Mouse (Mus musculus) CH12.LX (cell line): ENCODE measurements around the gene Pla2g2e. TPM values are rescaled to one million over a fixed set of nuclear protein-coding genes. Genes with fewer than 3 reads are reported as not detected.

Experiments
- DNase-seq: peaks from one replicate; pipeline ENCODE4 v3.0.0-alpha.2; 2013; ENCODE audit errors: extremely low read depth
- H3K27ac ChIP-seq: 2 replicates; pipeline ENCODE4 v1.5.1; 2012; ENCODE audit warnings: low read depth, mild to moderate bottlenecking, control low read depth, moderate library complexity; ENCODE audit not compliant: insufficient read depth
- H3K27me3 ChIP-seq: replicated peaks from 2 replicates; pipeline ENCODE3; 2012; ENCODE audit warnings: inconsistent platforms
- H3K36me3 ChIP-seq, 2 experiments: replicated peaks in 1 of 2; 2 replicates each; pipeline versions ENCODE3 to v1.6.1; 2012; ENCODE audit warnings: inconsistent platforms in 1 of 2, low read length in 1 of 2, mild to moderate bottlenecking in 1 of 2, mixed read lengths in 1 of 2, moderate library complexity in 1 of 2; ENCODE audit not compliant: control insufficient read depth in 1 of 2, insufficient read depth in 1 of 2
- H3K4me1 ChIP-seq, 2 experiments: 2 replicates each; pipeline ENCODE4 v1.6.1; 2012; ENCODE audit warnings: inconsistent platforms in 1 of 2, moderate library complexity in 1 of 2; ENCODE audit not compliant: insufficient read depth in 2 of 2, control insufficient read depth in 1 of 2
- H3K4me2 ChIP-seq: 2 replicates; pipeline ENCODE4 v1.6.1; 2012; ENCODE audit warnings: low read depth, mild to moderate bottlenecking, control low read depth; ENCODE audit not compliant: poor library complexity, insufficient read depth, severe bottlenecking
- H3K4me3 ChIP-seq, 3 experiments: fragments of 150-350 bp in 1 of 3; sonication (generic) in 1 of 3; replicated peaks in 1 of 3; 2 replicates each; pipeline versions ENCODE3 to v1.5.1; 2011 to 2012; ENCODE audit warnings: low read depth in 2 of 3, low read length in 2 of 3, mild to moderate bottlenecking in 2 of 3, moderate library complexity in 2 of 3, control low read depth in 1 of 3, improper control_type of control experiment in 1 of 3, inconsistent platforms in 1 of 3, mixed read lengths in 1 of 3; ENCODE audit not compliant: poor library complexity in 1 of 3
- H3K79me2 ChIP-seq: replicated peaks from 2 replicates; pipeline ENCODE4 v1.6.1; 2012; ENCODE audit warnings: mild to moderate bottlenecking, moderate library complexity; ENCODE audit not compliant: control insufficient read depth, poor library complexity, insufficient read depth, severe bottlenecking; ENCODE audit errors: extremely low read depth
- H3K9ac ChIP-seq: 2 replicates; pipeline ENCODE4 v1.6.1; 2012; ENCODE audit warnings: low read depth, mild to moderate bottlenecking, control low read depth, moderate library complexity; ENCODE audit not compliant: insufficient read depth
- H3K9me3 ChIP-seq: replicated peaks from 2 replicates; pipeline ENCODE3; 2012; ENCODE audit warnings: low read length, inconsistent platforms, mixed read lengths
- CTCF ChIP-seq, 2 experiments: IDR thresholded peaks in 1 of 2; conservative IDR thresholded peaks in 1 of 2; 2 replicates each; pipeline ENCODE4 v1.5.1; 2011 to 2012; ENCODE audit warnings: low read depth in 2 of 2, low read length in 2 of 2, improper control_type of control experiment in 1 of 2, inconsistent platforms in 1 of 2, mild to moderate bottlenecking in 1 of 2, moderate library complexity in 1 of 2
- ELF1 ChIP-seq: IDR thresholded peaks from 2 replicates; pipeline ENCODE4 v1.6.1; 2014; ENCODE audit warnings: low read depth, mild to moderate bottlenecking, inconsistent platforms, low read length, improper control_type of control experiment
- JUN ChIP-seq: IDR thresholded peaks from 2 replicates; pipeline ENCODE4 v1.6.1; 2011; ENCODE audit warnings: low read depth, mild to moderate bottlenecking, low read length, improper control_type of control experiment, moderate library complexity; ENCODE audit not compliant: insufficient read depth
- KAT2A ChIP-seq: IDR thresholded peaks from 2 replicates; pipeline ENCODE4 v1.6.1; 2012; ENCODE audit warnings: low read length, improper control_type of control experiment, inconsistent platforms; ENCODE audit not compliant: insufficient replicate concordance
- MAFK ChIP-seq: IDR thresholded peaks from 2 replicates; pipeline ENCODE4 v1.6.1; 2011; ENCODE audit warnings: low read length, improper control_type of control experiment; ENCODE audit not compliant: insufficient replicate concordance
- MAX ChIP-seq: IDR thresholded peaks from 2 replicates; pipeline ENCODE4 v1.6.1; 2011; ENCODE audit warnings: low read length, improper control_type of control experiment
- MAZ ChIP-seq: IDR thresholded peaks from 2 replicates; pipeline ENCODE4 v1.6.1; 2012; ENCODE audit warnings: low read depth, mild to moderate bottlenecking, inconsistent platforms, low read length, improper control_type of control experiment, moderate library complexity
- MXI1 ChIP-seq: IDR thresholded peaks from 2 replicates; pipeline ENCODE4 v1.6.1; 2011; ENCODE audit warnings: mild to moderate bottlenecking, low read depth, low read length, improper control_type of control experiment
- MYC ChIP-seq: IDR thresholded peaks from 2 replicates; pipeline ENCODE4 v1.6.1; 2011; ENCODE audit warnings: low read depth, mild to moderate bottlenecking, improper control_type of control experiment, low read length
- NELFE ChIP-seq: IDR thresholded peaks from 2 replicates; pipeline ENCODE4 v1.6.1; 2011; ENCODE audit warnings: low read depth, low read length, improper control_type of control experiment
- NRF1 ChIP-seq: IDR thresholded peaks from 2 replicates; pipeline ENCODE4 v1.6.1; 2014; ENCODE audit warnings: low read depth, mild to moderate bottlenecking, inconsistent platforms, low read length, improper control_type of control experiment, moderate library complexity
- PAX5 ChIP-seq: IDR thresholded peaks from 2 replicates; pipeline ENCODE4 v1.6.1; 2012; ENCODE audit warnings: low read length, inconsistent platforms, mixed read lengths
- SIN3A ChIP-seq: IDR thresholded peaks from 2 replicates; pipeline ENCODE4 v1.6.1; 2012; ENCODE audit warnings: low read length, improper control_type of control experiment, inconsistent platforms
- SMC3 ChIP-seq: IDR thresholded peaks from 2 replicates; pipeline ENCODE4 v1.6.1; 2011; ENCODE audit warnings: low read depth, low read length, improper control_type of control experiment
- ZMIZ1 ChIP-seq: IDR thresholded peaks from 2 replicates; pipeline ENCODE4 v1.6.1; 2012; ENCODE audit warnings: low read depth, mild to moderate bottlenecking, inconsistent platforms, low read length, improper control_type of control experiment
- ZNF384 ChIP-seq: IDR thresholded peaks from 2 replicates; pipeline ENCODE4 v1.6.1; 2012; ENCODE audit warnings: low read depth, low read length, improper control_type of control experiment, inconsistent platforms
- dilution Hi-C: fragments of 300-500 bp; cut with MboI; formaldehyde crosslinking; loops from 2 replicates; pipeline ENCODE4 v1.14.3; 2020; ENCODE audit warnings: low sequenced_read_pairs; ENCODE audit not compliant: extremely low pct_unique_long_range_greater_than_20kb, extremely low pct_ligation_motif_present
- in situ Hi-C: fragments of 300-500 bp; cut with MboI; formaldehyde crosslinking; loops from 3 replicates; pipeline ENCODE4 v1.14.3; 2019; ENCODE audit warnings: low sequenced_read_pairs, low pct_ligation_motif_present, low pct_unique_long_range_greater_than_20kb, mixed read lengths
- polyA plus RNA-seq: library from polyadenylated mRNA; unstranded; fragments of >175 nt; gene quantifications from 2 replicates; pipeline ENCODE4 v1.2.1, GENCODE M21; 2012; ENCODE audit warnings: low read depth; ENCODE audit not compliant: insufficient read length
- total RNA-seq, 2 experiments: library from RNA; depleted of rRNA; stranded (reverse); fragments of 300-350 nt in 1 of 2; fragments of >200 nt in 1 of 2; gene quantifications; 2 replicates each; pipeline ENCODE4 v1.2.3; 2012 to 2014

Pla2g2e gene
- total and polyA plus RNA-seq, 3 experiments = 0.30 TPM; not detected in 2

GRCm38 (mm10) chr4:138859245-138859644 is 18.5 kb upstream of the Pla2g2e start:
- Histone ChIP-seq H3K27ac (no peak overlapping the region), H3K9me3 (no peaks in the 10 kb centered on the region), H3K27me3 (peaks cover 78% of the 10 kb centered on the region), H3K4me2 (no peak overlapping the region), H3K79me2 (no peaks in the 10 kb centered on the region), H3K36me3 (no peaks in the 10 kb centered on the region), H3K4me1 (no peaks in the 10 kb centered on the region), H3K9ac (no peak overlapping the region), H3K4me3 (no peak overlapping the region)
- dilution Hi-C loops = no loop called here
- TF ChIP-seq MYC = no peak
- TF ChIP-seq MXI1 = no peak
- no peak for TF ChIP-seq KAT2A
- TF ChIP-seq MAX = no peak
- TF ChIP-seq CTCF (conservative IDR thresholded peaks at IDR 0.05 in 1 of 2, IDR thresholded peaks at IDR 0.05 in 1 of 2; ENCODE audit: low read depth in 2 of 2, low read length in 2 of 2) = peak in 1 of 2 experiments; percentile 54; a peak in 2 of 4 replicates
- TF ChIP-seq MAZ = no peak
- no peak for TF ChIP-seq NELFE
- TF ChIP-seq NRF1 = no peak
- no peak for TF ChIP-seq MAFK
- peak; percentile 3; the same call in 1 of the 2 replicates for TF ChIP-seq SMC3
- TF ChIP-seq ZMIZ1 = no peak
- TF ChIP-seq JUN = no peak
- TF ChIP-seq SIN3A = no peak
- no peak for TF ChIP-seq ELF1
- TF ChIP-seq ZNF384 = no peak
- peak; percentile 28 for DNase-seq
- in situ Hi-C loops = loop anchor here (10.0 kb wide), 2 partner anchors 114 to 414 kb away; no protein-coding TSS in a partner anchor

- Histone ChIP-seq H3K79me2 (no peaks in the 10 kb centered on the region), H3K4me2 (no peak overlapping the region), H3K4me3 (no peak overlapping the region), H3K9me3 (no peaks in the 10 kb centered on the region), H3K36me3 (no peaks in the 10 kb centered on the region), H3K9ac (no peak overlapping the region), H3K27me3 (peaks cover 79% of the 10 kb centered on the region), H3K27ac (no peak overlapping the region)
- dilution Hi-C loops = no loop called here
- no peak for TF ChIP-seq PAX5
- no peak for TF ChIP-seq MYC
- peak in 1 of 2 experiments; percentile 24; a peak in 1 of 4 replicates for TF ChIP-seq CTCF (conservative IDR thresholded peaks at IDR 0.05 in 1 of 2, IDR thresholded peaks at IDR 0.05 in 1 of 2; ENCODE audit: low read depth in 2 of 2, low read length in 2 of 2)
- TF ChIP-seq, all 38 proteins: peak for 1
- peak; percentile 26 for DNase-seq
- in situ Hi-C loops = loop anchor here (10.0 kb wide), 2 partner anchors 115 to 415 kb away; no protein-coding TSS in a partner anchor
- no peaks in the 10 kb centered on the region for H3K4me1 ChIP-seq
These were observed 18.0 kb upstream of the Pla2g2e start for GRCm38 (mm10) chr4:138859728-138860127.
